Mouse (Mus musculus): ENCODE measurements around the gene Tex14. TPM values are rescaled to one million over a fixed set of nuclear protein-coding genes. Genes with fewer than 3 reads are reported as not detected.

Gene Tex14
- polyA plus RNA-seq, 1 experiment from 2014 or later = 0.62 TPM

DNA sequence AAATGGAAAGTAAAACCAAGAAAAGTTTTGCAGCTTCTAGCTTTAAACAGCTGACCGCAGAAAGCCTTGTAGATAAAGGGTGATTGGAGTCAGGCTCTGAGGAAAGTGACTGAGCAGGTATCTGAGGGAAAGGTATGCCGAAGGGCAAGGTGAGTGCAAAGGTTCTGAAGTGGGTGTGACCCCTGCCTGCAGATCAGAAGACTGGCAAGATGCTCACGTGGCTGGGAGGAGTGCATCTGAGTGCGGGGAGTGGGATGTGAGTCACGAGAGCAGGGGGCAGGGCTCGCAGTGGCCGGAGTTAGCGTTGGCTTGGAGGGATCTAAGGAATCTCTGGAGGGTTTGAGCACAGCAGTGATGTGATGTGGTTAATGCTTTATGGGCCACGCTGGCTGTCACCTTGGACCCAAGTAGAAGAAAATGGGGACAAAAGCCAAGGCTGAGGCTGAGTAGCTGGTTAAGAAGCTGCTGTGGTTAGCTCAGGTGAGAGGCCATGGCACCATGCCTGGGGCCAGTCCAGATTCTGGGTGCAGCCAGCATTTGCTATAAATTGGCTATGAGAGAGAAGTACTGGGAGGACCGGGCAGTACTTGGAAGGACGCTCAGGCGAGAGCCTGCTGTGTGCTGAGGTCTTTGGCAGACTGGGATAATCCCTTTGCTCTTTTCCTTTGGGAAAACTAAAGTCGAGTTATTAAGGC is 194.7 kb downstream of the Tex14 start:
- Histone ChIP-seq H3K4me3 (ENCODE audit: low read length) (no peak overlapping the region), H3K4me2 (ENCODE audit: low read depth, low read length) (no peak overlapping the region), H3K4me1 (replicated peaks; ENCODE audit: control insufficient read depth, insufficient read depth, low read length) (peaks cover 20% of the 10 kb centered on the region), H3K27me3 (ENCODE audit: control insufficient read depth, insufficient read depth, low read depth, low read length) (no peaks in the 10 kb centered on the region), H3K9me3 (ENCODE audit: control insufficient read depth, low read length) (no peaks in the 10 kb centered on the region), H3K9ac (ENCODE audit: low read length) (no peak overlapping the region), H3K27ac (ENCODE audit: low read length) (no peak overlapping the region), H3K36me3 (ENCODE audit: control insufficient read depth, insufficient read depth, low read length) (peaks cover 59% of the 10 kb centered on the region)
- 79% methylated on average over 13 of the region's 13 CpGs for WGBS
- no peak for ATAC-seq (ENCODE audit: low read depth)

DNA sequence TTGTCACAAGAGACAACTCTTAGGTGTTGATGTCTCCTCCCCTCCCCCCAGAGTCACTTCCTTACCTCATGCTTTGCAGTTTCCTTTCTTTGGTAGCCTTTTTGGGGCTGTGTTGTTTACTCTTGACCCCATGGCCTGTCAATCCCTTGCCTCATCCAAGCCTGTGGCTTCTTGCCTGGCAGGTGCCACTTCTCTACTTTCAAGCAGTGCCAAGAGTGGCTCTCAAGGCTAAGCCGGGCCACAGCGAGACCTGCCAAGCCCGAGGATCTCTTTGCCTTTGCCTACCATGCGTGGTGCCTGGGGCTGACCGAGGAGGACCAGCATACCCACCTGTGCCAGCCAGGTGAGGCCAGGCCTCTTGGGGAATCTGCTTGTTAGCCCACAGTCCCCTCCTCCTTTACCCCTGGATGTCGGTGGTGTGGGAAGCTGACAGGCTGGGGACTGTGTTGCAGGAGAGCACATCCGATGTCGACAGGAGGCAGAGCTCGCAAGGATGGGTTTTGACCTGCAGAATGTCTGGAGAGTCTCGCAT is 195.5 kb downstream of the Tex14 start:
- no peak for ATAC-seq (ENCODE audit: low read depth)
- Histone ChIP-seq H3K4me3 (ENCODE audit: low read length) (no peak overlapping the region), H3K27ac (ENCODE audit: low read length) (no peak overlapping the region), H3K36me3 (ENCODE audit: control insufficient read depth, insufficient read depth, low read length) (peaks cover 66% of the 10 kb centered on the region), H3K9me3 (ENCODE audit: control insufficient read depth, low read length) (no peaks in the 10 kb centered on the region), H3K9ac (ENCODE audit: low read length) (no peak overlapping the region), H3K27me3 (ENCODE audit: control insufficient read depth, insufficient read depth, low read depth, low read length) (no peaks in the 10 kb centered on the region), H3K4me1 (replicated peaks; ENCODE audit: control insufficient read depth, insufficient read depth, low read length) (peaks cover 15% of the 10 kb centered on the region), H3K4me2 (ENCODE audit: low read depth, low read length) (no peak overlapping the region)
- WGBS = 95% methylated on average over 10 of the region's 10 CpGs

DNA sequence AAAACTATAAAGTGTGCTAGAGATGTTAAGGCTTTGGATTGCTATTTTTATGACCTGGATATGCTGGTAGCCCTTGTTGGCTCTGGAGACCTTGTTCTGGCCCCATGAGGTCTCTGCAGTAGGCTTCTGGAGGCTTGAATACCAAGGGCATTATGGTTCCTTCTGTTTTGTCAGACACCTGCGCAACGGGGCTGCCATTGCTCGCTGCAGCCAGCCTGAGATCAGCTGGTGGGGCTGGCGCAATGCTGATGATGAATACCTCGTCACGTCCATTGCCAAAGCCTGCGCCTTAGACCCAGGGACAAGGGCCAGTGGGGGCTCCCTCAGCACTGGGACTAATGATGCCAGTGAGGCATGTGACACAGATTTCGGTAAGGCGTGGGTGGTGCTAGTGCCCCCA is 197.4 kb downstream of the Tex14 start:
- H3K27ac ChIP-seq (ENCODE audit: low read length) = no peak overlapping the region
- H3K4me1 ChIP-seq (replicated peaks; ENCODE audit: control insufficient read depth, insufficient read depth, low read length) = no peaks in the 10 kb centered on the region; the same call in 1 of the 2 replicates
- WGBS = 90% methylated on average over 9 of the region's 9 CpGs
- no peaks in the 10 kb centered on the region for H3K27me3 ChIP-seq (ENCODE audit: control insufficient read depth, insufficient read depth, low read depth, low read length)
- no peak overlapping the region for H3K9ac ChIP-seq (ENCODE audit: low read length)
- H3K36me3 ChIP-seq (ENCODE audit: control insufficient read depth, insufficient read depth, low read length) = peaks cover 70% of the 10 kb centered on the region
- no peak overlapping the region for H3K4me3 ChIP-seq (ENCODE audit: low read length)
- H3K4me2 ChIP-seq (ENCODE audit: low read depth, low read length) = no peak overlapping the region
- no peaks in the 10 kb centered on the region for H3K9me3 ChIP-seq (ENCODE audit: control insufficient read depth, low read length)
- ATAC-seq (ENCODE audit: low read depth) = no peak

DNA sequence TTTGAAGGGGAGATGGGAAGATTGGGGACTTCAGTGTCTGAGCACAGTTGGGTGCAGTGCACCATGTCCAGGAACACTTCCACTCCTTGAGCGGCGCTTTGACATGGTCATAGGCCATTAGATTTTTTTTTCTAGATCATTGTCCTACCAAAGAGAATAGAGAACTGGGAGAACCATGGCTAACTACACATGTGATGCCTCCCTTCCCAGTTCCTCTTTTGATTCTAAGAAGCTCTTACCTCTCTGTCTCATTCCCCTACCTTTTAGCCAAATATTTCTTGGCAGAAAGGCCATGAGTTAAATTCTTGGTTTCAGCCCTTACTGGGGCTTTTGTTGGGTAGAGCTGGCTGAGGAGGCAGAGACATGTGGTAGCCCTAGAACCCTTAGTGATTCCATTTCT is 198.7 kb downstream of the Tex14 start:
- Histone ChIP-seq H3K27ac (ENCODE audit: low read length) (no peak overlapping the region), H3K9me3 (ENCODE audit: control insufficient read depth, low read length) (no peaks in the 10 kb centered on the region), H3K9ac (ENCODE audit: low read length) (no peak overlapping the region), H3K27me3 (ENCODE audit: control insufficient read depth, insufficient read depth, low read depth, low read length) (no peaks in the 10 kb centered on the region), H3K36me3 (ENCODE audit: control insufficient read depth, insufficient read depth, low read length) (peaks cover 72% of the 10 kb centered on the region), H3K4me2 (ENCODE audit: low read depth, low read length) (no peak overlapping the region), H3K4me3 (ENCODE audit: low read length) (no peak overlapping the region), H3K4me1 (replicated peaks; ENCODE audit: control insufficient read depth, insufficient read depth, low read length) (no peaks in the 10 kb centered on the region)
- 97% methylated on average over 2 of the region's 2 CpGs for WGBS
- ATAC-seq (ENCODE audit: low read depth) = no peak

Other genes with a start within 250 kb of the Tex14 start
- 2.0 and 2.1 TPM in 2 replicates for gene Ppm1e, start 46.0 kb upstream of the Tex14 start, polyA plus RNA-seq (2015; fragmentation: Nextera tagmentation; extraction: Ambion mirVana)
- gene Rad51c, start 111 bp upstream of the Tex14 start, polyA plus RNA-seq (2015; fragmentation: Nextera tagmentation; extraction: Ambion mirVana) = 8.4 and 9.4 TPM in 2 replicates
- gene Gm11492, start 161.6 kb downstream of the Tex14 start, polyA plus RNA-seq (2015; fragmentation: Nextera tagmentation; extraction: Ambion mirVana) = not detected in 2 replicates
- gene Sept4, start 163.8 kb downstream of the Tex14 start, polyA plus RNA-seq (2015; fragmentation: Nextera tagmentation; extraction: Ambion mirVana) = 96.9 and 111 TPM in 2 replicates
- gene Mtmr4, start 187.1 kb downstream of the Tex14 start, polyA plus RNA-seq (2015; fragmentation: Nextera tagmentation; extraction: Ambion mirVana) = 33.5 and 33.9 TPM in 2 replicates
- gene Hsf5, start 212.1 kb downstream of the Tex14 start, polyA plus RNA-seq (2015; fragmentation: Nextera tagmentation; extraction: Ambion mirVana) = 0.25 and 0.26 TPM in 2 replicates